Mouse (Mus musculus) G1E-ER4 (cell line): ENCODE data around the gene Cep295. TPM values are rescaled to one million over a fixed set of nuclear protein-coding genes. Genes with fewer than 3 reads are reported as not detected.

Source experiments
- GATA1 ChIP-seq: IDR thresholded peaks from one replicate; pipeline ENCODE4 v1.8.0; 2012; ENCODE audit warnings: low read length, inconsistent platforms
- polyA plus RNA-seq: library from polyadenylated mRNA; stranded (reverse); fragments of >175 nt; gene quantifications from 2 replicates; pipeline ENCODE4 v1.2.3, GENCODE M21; 2012

Gene Cep295
- polyA plus RNA-seq, 1 experiment = 4.7 TPM

- peak; percentile 70 for TF ChIP-seq GATA1
These were observed 45.4 kb downstream of the Cep295 start for GRCm38 (mm10) chr9:15312054-15312735.

- TF ChIP-seq GATA1 = no peak
These were observed 47.4 kb downstream of the Cep295 start for GRCm38 (mm10) chr9:15310179-15310578.

GRCm38 (mm10) chr9:15309425-15309824 is 48.2 kb downstream of the Cep295 start:
- no peak for TF ChIP-seq GATA1

- TF ChIP-seq GATA1 = no peak
These were observed 49.3 kb downstream of the Cep295 start for GRCm38 (mm10) chr9:15308254-15308653.

- TF ChIP-seq GATA1 = no peak
These were observed 50.3 kb downstream of the Cep295 start for GRCm38 (mm10) chr9:15307257-15307656.

GRCm38 (mm10) chr9:15306398-15307119 is 51.0 kb downstream of the Cep295 start, which contains the start of gene 4931406C07Rik:
4931406C07Rik (minus strand) TSS chr9:15306448.
- no peak for TF ChIP-seq GATA1

GRCm38 (mm10) chr9:15305503-15306397 is 51.8 kb downstream of the Cep295 start, which contains the start of gene Taf1d:
Taf1d (plus strand) TSS chr9:15306214.
- TF ChIP-seq GATA1 = no peak

- no peak for TF ChIP-seq GATA1
These were observed 54.7 kb downstream of the Cep295 start for GRCm38 (mm10) chr9:15302881-15303280.

GRCm38 (mm10) chr9:15301399-15301798 is 56.2 kb downstream of the Cep295 start:
- no peak for TF ChIP-seq GATA1

- TF ChIP-seq GATA1 = no peak
These were observed 57.5 kb downstream of the Cep295 start for GRCm38 (mm10) chr9:15300056-15300455.

GRCm38 (mm10) chr9:15298451-15298850 is 59.1 kb downstream of the Cep295 start:
- TF ChIP-seq GATA1 = no peak

- TF ChIP-seq GATA1 = no peak
These were observed 60.5 kb downstream of the Cep295 start for GRCm38 (mm10) chr9:15297112-15297511.

- peak; percentile 97 for TF ChIP-seq GATA1
These were observed 68.3 kb downstream of the Cep295 start for GRCm38 (mm10) chr9:15289251-15289650.

- TF ChIP-seq GATA1 = no peak
These were observed 69.2 kb downstream of the Cep295 start for GRCm38 (mm10) chr9:15288402-15288801.

- TF ChIP-seq GATA1 = no peak
These were observed 69.7 kb downstream of the Cep295 start for GRCm38 (mm10) chr9:15287846-15288245.

GRCm38 (mm10) chr9:15285443-15285842 is 72.1 kb downstream of the Cep295 start:
- TF ChIP-seq GATA1 = no peak
